Mouse (Mus musculus) olfactory bulb, adult 2 months (tissue): ENCODE results near the gene Il25.

Experiments used
- CTCF ChIP-seq: fragments of 200-500 bp; IDR thresholded peaks from 2 replicates; pipeline ENCODE4 v1.5.1; 2012; ENCODE audit warnings: low read depth, mild to moderate bottlenecking, low read length, moderate library complexity; ENCODE audit not compliant: insufficient read depth
- POLR2A ChIP-seq: fragments of 200-500 bp; IDR thresholded peaks from 2 replicates; pipeline ENCODE4 v1.6.1; 2012; ENCODE audit warnings: mild to moderate bottlenecking, low read depth, low read length, moderate library complexity; ENCODE audit not compliant: insufficient read depth

DNA sequence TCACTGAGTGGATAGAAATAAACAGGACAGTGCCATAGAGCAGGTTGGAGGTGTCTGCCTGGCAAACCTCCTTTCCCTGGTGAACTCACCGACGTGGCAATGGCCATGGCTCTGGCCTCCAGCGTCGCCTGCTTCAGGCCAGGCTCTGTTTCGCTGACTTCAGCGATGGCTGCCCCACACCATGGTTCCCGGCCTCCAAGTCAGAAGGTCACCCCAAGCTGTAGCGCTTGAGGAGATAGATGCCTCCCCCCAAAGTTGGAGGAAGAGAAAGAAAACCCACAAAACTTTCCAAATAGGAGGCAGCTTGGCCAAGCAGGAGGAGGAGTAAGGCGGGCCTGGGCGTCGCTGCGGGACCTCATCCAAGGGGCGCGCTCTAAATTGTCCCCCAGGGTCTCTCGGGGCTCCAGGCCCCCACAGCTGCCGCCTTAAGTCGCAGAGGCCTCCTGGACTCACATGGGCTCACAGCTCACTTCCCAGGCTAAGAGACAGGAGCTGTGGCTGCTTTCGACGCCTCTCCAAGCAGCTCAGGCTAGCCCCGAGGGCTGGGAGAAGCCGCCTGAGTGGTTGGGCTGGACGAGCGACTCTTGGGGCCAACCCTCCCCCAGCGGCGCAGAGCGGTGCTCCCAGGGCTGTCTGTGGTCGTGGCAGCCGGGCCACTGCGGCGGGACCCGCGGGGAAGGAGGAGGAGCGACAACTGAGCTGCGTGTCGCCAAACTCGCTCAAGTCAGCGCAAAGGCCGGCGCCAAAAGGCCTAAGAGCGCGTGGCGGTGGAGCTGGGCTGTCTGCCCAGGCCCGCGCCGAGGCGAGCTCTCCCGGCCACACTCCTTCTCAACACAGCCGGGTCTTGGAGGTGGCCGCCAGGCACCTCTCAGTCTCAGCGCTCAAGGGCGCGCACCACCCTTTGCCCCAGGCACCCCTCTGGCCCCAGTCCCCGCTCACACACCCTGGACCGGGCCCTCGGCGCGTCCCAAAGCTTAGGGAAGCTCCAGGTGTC, 6.8 kb upstream of the Il25 start, which contains the start of gene Efs:
- TF ChIP-seq CTCF = no peak
- TF ChIP-seq POLR2A = no peak
